In the genomic region with DNA sequence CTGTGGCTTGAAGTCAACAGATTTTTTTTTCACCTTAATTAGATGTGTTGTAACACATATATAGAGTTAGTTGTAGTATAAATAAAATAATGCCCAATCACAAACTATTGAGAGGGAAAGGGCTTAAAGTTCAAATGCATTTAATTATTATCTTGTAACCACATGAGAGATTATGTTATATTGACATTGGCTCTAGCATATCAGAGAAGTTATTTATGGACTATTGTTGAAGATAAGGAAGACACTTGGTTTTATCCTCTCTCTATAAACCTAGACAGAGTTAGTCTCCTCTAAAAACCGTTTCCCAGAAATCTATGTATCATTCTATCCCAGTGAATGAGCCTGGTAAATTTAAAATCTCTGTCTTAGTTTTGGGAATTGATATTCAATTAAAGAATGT, we compare ENCODE assay signal across 16 mouse cellular contexts.
"Had no signal": no experiment of that assay in that cellular context is flagged by ENCODE, and none has a peak within 500 bp of the region (broad histone marks: within the 10 kb centered on the region; RNA-seq: fewer than 3 reads in every experiment).

No protein-coding gene starts in this region.

- H3K36me3 ChIP-seq: neural tube, embryonic 13.5 days; neural tube, embryonic 15.5 days; stomach, embryonic 15.5 days had no signal

- H3K4me3 ChIP-seq: neural tube, embryonic 13.5 days; neural tube, embryonic 15.5 days; stomach, embryonic 15.5 days had no signal

- H3K9me3 ChIP-seq: neural tube, embryonic 13.5 days; neural tube, embryonic 15.5 days; stomach, embryonic 15.5 days had no signal

- H3K4me1 ChIP-seq: stomach, embryonic 15.5 days had no signal

- H3K9ac ChIP-seq: neural tube, embryonic 13.5 days; neural tube, embryonic 15.5 days; stomach, embryonic 15.5 days had no signal

- DNase-seq: retina, postnatal 1 day; right cerebral cortex, adult 18-20 months; right cerebral cortex, postnatal 14 days; right cerebral cortex, postnatal 25 days; right cerebral cortex, postnatal 4 days; spleen, adult 18-20 months; thymus, adult 18-20 months; thymus, adult 2 months; thymus, postnatal 14 days; thymus, postnatal 25 days; thymus, postnatal 36 days; thymus, postnatal 4 days had no signal

- H3K27ac ChIP-seq: neural tube, embryonic 13.5 days; neural tube, embryonic 15.5 days; stomach, embryonic 15.5 days; stomach, postnatal 0 days had no signal

- H3K27me3 ChIP-seq: neural tube, embryonic 13.5 days; neural tube, embryonic 15.5 days; stomach, embryonic 15.5 days had no signal
